Mouse (Mus musculus): Measurements from ENCODE around the gene Mars.

GRCm38 (mm10) chr10:127288800-127289572 is 22.6 kb downstream of the Mars start, which contains the start of gene Mbd6:
- TF ChIP-seq CTCF (IDR thresholded peaks at IDR 0.05; ENCODE audit: low read depth, low read length): no peak
- TF ChIP-seq TAL1 (conservative IDR thresholded peaks at IDR 0.05; ENCODE audit: low read depth, low read length): no peak
- no peak for TF ChIP-seq GATA1 (IDR thresholded peaks at IDR 0.05; ENCODE audit: borderline replicate concordance, low read length)

Data from G1E (cell line).